Mouse (Mus musculus): ENCODE results near the gene Sema3c. TPM values are rescaled to one million over a fixed set of nuclear protein-coding genes. Genes with fewer than 3 reads are reported as not detected.
"Not testable (repeated sequence)": the region's sequence is repeated elsewhere in the genome, so short reads cannot be mapped to it uniquely, and the experiment has no call there.

The Sema3c gene
- 9.1 and 12.4 TPM in 2 replicates for polyA plus RNA-seq (2015; fragmentation: Nextera tagmentation; extraction: Ambion mirVana)

- Histone ChIP-seq H3K9ac (peak within 1 kb of the TSS; percentile 66), H3K4me2 (peak within 1 kb of the TSS; percentile 89), H3K27me3 (no peaks in the 10 kb centered on the region), H3K4me3 (peak within 1 kb of the TSS; percentile 82), H3K27ac (peak within 1 kb of the TSS; percentile 75), H3K36me3 (no peaks in the 10 kb centered on the region), H3K4me1 (replicated peaks) (no peaks in the 10 kb centered on the region; the same call in 1 of the 2 replicates), H3K9me3 (replicated peaks) (no peaks in the 10 kb centered on the region)
- no peak for ATAC-seq (replicated peaks; ENCODE audit: insufficient number of reproducible peaks, insufficient read depth, low FRiP score, low read depth)
- under 1% methylated on average over 16 of the region's 16 CpGs for WGBS
Observed at GRCm38 (mm10) chr5:17573694-17574380, at the start of gene Sema3c. Sema3c (plus strand) TSS chr5:17574281.

DNA sequence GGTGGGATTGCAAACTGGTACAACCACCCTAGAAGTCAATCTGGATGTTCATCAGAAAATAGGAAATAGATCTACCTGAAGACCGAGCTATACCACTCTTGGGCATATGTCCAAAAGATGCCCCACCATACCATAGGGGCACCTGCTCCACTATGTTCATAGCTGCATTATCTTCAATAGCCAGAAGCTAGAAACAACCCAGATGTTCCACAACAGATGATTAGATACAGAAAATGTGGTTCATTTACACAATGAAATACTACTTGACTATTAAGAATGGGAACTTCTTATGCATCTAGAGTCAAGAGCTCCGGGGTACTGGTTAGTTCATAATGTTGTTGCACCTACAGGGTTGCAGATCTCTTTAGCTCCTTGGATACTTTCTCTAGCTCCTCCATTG lies 42.9 kb upstream of the Sema3c start:
- not testable (repeated sequence) for H3K4me1 ChIP-seq (replicated peaks); H3K4me2 ChIP-seq; H3K9ac ChIP-seq; H3K4me3 ChIP-seq; H3K27ac ChIP-seq; H3K9me3 ChIP-seq (replicated peaks); ATAC-seq (replicated peaks; ENCODE audit: insufficient number of reproducible peaks, insufficient read depth, low FRiP score, low read depth); H3K36me3 ChIP-seq; H3K27me3 ChIP-seq
- WGBS, result 87% methylated on average over 2 of the region's 2 CpGs

DNA sequence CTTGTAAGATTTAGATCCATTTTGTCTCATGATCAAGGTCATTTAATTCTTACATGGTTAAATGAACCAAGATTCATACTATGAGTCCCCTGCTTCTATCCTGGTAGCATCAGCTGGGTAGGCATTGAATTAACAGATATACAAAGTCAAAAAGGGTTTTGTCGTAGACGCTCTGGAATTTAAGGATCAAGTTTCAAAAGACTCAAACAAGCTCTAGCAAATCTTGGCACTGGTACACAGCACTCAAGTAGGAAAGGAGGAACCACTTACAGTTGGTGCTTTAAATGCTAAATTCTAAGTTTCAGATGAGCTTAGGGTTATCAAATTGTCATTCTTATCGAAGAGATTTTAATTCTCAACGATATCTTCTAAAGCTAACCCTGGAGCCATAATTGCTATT lies 30.9 kb upstream of the Sema3c start:
- Histone ChIP-seq H3K4me3 (no peak overlapping the region), H3K9ac (no peak overlapping the region), H3K9me3 (replicated peaks) (no peaks in the 10 kb centered on the region), H3K27me3 (no peaks in the 10 kb centered on the region), H3K27ac (no peak overlapping the region), H3K36me3 (no peaks in the 10 kb centered on the region), H3K4me1 (replicated peaks) (no peaks in the 10 kb centered on the region; the same call in 1 of the 2 replicates), H3K4me2 (no peak overlapping the region)
- ATAC-seq (replicated peaks; ENCODE audit: insufficient number of reproducible peaks, insufficient read depth, low FRiP score, low read depth), result no peak
- 50% methylated on average over 4 of the region's 4 CpGs for WGBS

DNA sequence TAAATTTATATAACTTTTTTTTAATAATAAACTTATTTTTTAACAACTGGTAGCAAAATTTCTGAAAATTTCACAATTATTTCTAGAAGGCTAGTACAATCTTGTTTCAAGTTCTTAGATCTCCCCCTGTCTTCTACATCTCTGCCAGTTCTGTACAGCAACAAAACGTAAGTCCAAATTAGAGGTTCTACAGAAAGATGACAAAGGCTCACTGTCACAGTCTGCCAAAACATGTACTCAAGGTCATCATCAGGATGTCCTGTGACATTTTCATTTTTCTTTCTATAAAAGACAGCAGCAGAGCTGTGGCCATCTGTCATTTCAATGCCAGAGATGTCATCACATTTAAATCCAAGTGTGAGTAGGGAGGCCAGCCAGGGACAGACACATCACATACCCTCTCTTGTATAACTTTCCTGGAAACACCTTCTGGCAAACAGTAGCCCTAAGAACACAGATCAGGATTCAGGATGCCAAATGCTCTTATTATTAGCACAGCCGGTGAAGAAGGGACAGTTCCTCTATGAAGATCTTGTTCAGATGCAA lies 29.1 kb upstream of the Sema3c start:
- Histone ChIP-seq H3K4me3 (no peak overlapping the region), H3K4me1 (replicated peaks) (no peaks in the 10 kb centered on the region; the same call in 1 of the 2 replicates), H3K27me3 (no peaks in the 10 kb centered on the region), H3K9ac (no peak overlapping the region), H3K27ac (no peak overlapping the region), H3K4me2 (no peak overlapping the region), H3K9me3 (replicated peaks) (no peaks in the 10 kb centered on the region), H3K36me3 (no peaks in the 10 kb centered on the region)
- ATAC-seq (replicated peaks; ENCODE audit: insufficient number of reproducible peaks, insufficient read depth, low FRiP score, low read depth), result no peak
- WGBS, result 75% methylated on average over 2 of the region's 2 CpGs

DNA sequence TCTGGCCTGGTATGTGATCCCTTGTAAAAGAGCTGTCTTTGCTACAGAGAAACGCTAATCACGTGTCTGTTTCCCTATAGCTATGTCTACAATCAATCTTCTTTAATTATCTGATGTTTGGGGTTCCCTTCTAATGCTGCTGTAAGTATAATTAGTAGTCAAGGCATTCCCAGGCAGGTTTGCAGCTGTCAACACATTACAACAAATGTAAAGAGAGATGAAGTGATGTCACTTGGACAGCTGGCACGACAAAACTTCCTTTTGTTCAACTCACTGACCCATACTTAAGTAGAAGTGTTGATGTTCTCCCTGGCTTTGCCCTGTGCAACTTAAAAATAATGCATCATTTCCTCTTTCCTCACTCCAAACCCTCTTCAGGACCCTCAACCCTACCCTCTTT lies 22.4 kb upstream of the Sema3c start:
- no peaks in the 10 kb centered on the region for H3K36me3 ChIP-seq
- no peaks in the 10 kb centered on the region for H3K27me3 ChIP-seq
- H3K4me2 ChIP-seq, result no peak overlapping the region
- H3K4me3 ChIP-seq, result no peak overlapping the region
- no peak overlapping the region for H3K9ac ChIP-seq
- no peak overlapping the region for H3K27ac ChIP-seq
- no peaks in the 10 kb centered on the region for H3K4me1 ChIP-seq (replicated peaks)
- no peaks in the 10 kb centered on the region for H3K9me3 ChIP-seq (replicated peaks)
- ATAC-seq (replicated peaks; ENCODE audit: insufficient number of reproducible peaks, insufficient read depth, low FRiP score, low read depth), result no peak
- WGBS, result 49% methylated on average over 3 of the region's 3 CpGs

DNA sequence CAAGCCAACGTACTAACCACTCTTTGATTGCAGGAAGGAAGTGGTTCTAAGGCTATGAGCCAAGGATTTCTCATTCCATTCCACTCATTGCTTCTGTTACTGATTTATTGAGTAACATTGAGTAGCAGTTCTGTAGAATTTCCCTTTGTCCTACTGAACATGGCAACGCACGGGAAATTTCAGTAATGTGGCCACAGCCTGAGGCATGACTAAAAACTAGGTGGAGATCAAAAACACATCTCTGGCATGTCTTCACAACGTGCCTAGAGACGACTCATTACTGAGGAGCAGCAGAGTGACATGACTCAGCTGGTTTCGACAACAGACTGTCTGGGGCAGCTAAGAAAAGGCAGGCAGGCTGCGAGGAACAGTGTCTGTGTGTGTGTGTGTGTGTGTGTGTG lies 18.0 kb upstream of the Sema3c start:
- Histone ChIP-seq H3K4me1 (replicated peaks) (no peaks in the 10 kb centered on the region), H3K9ac (no peak overlapping the region), H3K9me3 (replicated peaks) (no peaks in the 10 kb centered on the region), H3K4me3 (no peak overlapping the region), H3K4me2 (no peak overlapping the region), H3K27ac (no peak overlapping the region), H3K27me3 (no peaks in the 10 kb centered on the region), H3K36me3 (no peaks in the 10 kb centered on the region)
- WGBS, result 25% methylated on average over 7 of the region's 7 CpGs
- no peak; the same call in 1 of the 2 replicates for ATAC-seq (replicated peaks; ENCODE audit: insufficient number of reproducible peaks, insufficient read depth, low FRiP score, low read depth)

- H3K27ac ChIP-seq, result no peak overlapping the region
- no peaks in the 10 kb centered on the region for H3K9me3 ChIP-seq (replicated peaks)
- no peak overlapping the region for H3K9ac ChIP-seq
- no peak overlapping the region for H3K4me2 ChIP-seq
- 80% methylated on average over 3 of the region's 3 CpGs for WGBS
- no peak overlapping the region for H3K4me3 ChIP-seq
- no peaks in the 10 kb centered on the region for H3K36me3 ChIP-seq
- H3K27me3 ChIP-seq, result no peaks in the 10 kb centered on the region
- ATAC-seq (replicated peaks; ENCODE audit: insufficient number of reproducible peaks, insufficient read depth, low FRiP score, low read depth), result no peak
- H3K4me1 ChIP-seq (replicated peaks), result no peaks in the 10 kb centered on the region
Observed at GRCm38 (mm10) chr5:17556715-17557265, 17.3 kb upstream of the Sema3c start.

GRCm38 (mm10) chr5:17571571-17571970 lies 2.5 kb upstream of the Sema3c start:
- Histone ChIP-seq H3K27me3 (no peaks in the 10 kb centered on the region), H3K4me3 (no peak overlapping the region), H3K4me2 (no peak overlapping the region), H3K4me1 (replicated peaks) (no peaks in the 10 kb centered on the region; the same call in 1 of the 2 replicates), H3K9ac (no peak overlapping the region), H3K36me3 (no peaks in the 10 kb centered on the region), H3K9me3 (replicated peaks) (no peaks in the 10 kb centered on the region), H3K27ac (no peak overlapping the region)
- 72% methylated on average over 6 of the region's 6 CpGs for WGBS
- no peak for ATAC-seq (replicated peaks; ENCODE audit: insufficient number of reproducible peaks, insufficient read depth, low FRiP score, low read depth)

DNA sequence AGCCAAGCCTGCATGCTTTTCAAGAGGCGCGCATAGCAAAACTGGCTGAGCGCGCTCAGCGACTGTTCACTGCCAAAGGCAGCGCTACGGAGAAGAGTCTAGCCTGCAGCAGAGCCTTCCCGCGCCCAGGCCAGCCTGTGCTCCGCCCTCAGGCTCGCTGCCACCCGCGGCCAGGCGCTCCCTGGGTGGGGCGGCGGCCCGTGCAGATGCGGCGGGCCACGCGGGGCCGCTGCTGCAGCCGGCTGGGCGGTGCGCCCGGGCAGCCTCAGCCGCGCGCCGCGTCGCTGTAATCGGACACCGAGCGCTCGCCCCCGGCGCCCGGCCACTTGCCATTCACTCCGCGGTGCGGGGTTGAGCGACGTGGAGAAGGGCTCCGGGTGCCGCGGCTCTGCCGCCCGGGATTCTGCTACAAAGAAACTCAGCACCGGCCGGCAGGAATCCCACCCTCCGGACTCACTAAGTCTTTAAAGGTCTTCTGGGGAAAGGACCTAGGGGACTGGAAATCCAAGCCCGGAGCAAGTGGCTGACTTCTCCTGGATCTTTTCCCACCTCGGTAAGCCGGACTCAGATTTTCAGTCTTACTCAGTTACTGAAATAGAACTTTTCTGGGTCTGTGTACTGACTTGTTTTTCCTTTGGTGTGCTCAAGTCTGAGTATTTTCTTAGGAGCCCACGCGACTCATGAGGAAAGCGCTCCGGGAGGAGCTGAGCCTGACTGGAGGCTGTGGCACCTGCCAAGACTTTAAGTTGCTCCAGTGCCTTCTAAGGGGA lies 517 bp downstream of the Sema3c start:
- no peaks in the 10 kb centered on the region for H3K27me3 ChIP-seq
- H3K4me3 ChIP-seq, result peak overlapping the region; percentile 82
- under 1% methylated on average over 59 of the region's 59 CpGs for WGBS
- H3K27ac ChIP-seq, result peak overlapping the region; percentile 75
- H3K9ac ChIP-seq, result peak overlapping the region; percentile 66
- H3K36me3 ChIP-seq, result no peaks in the 10 kb centered on the region
- H3K4me1 ChIP-seq (replicated peaks), result no peaks in the 10 kb centered on the region; the same call in 1 of the 2 replicates
- peak; percentile 94 for ATAC-seq (replicated peaks; ENCODE audit: insufficient number of reproducible peaks, insufficient read depth, low FRiP score, low read depth)
- no peaks in the 10 kb centered on the region for H3K9me3 ChIP-seq (replicated peaks)
- peak overlapping the region; percentile 89 for H3K4me2 ChIP-seq

DNA sequence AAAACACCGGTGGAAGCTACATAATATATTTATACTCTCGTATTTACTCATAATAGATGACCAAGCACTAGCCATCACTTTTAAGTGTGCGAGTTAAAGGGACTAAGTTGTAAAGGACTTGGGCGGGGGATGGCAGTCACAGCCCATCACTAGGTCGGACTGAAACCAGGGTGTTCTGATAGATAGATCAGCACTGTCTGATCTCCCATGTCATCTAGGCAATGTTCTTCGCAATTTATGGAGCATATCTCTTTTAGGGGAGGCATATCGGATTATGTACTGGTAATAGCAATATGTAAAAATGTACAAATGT lies 1.1 kb downstream of the Sema3c start:
- Histone ChIP-seq H3K9me3 (replicated peaks) (no peaks in the 10 kb centered on the region), H3K4me1 (replicated peaks) (no peaks in the 10 kb centered on the region; the same call in 1 of the 2 replicates), H3K9ac (peak overlapping the region; percentile 66), H3K27me3 (no peaks in the 10 kb centered on the region), H3K4me2 (peak overlapping the region; percentile 89), H3K36me3 (no peaks in the 10 kb centered on the region), H3K27ac (0 out of 2 replicates have a peak overlapping the region, but pooled peaks have one; percentile 75), H3K4me3 (peak overlapping the region; percentile 82)
- ATAC-seq (replicated peaks; ENCODE audit: insufficient number of reproducible peaks, insufficient read depth, low FRiP score, low read depth), result no peak
- 21% methylated on average over 7 of the region's 7 CpGs for WGBS

DNA sequence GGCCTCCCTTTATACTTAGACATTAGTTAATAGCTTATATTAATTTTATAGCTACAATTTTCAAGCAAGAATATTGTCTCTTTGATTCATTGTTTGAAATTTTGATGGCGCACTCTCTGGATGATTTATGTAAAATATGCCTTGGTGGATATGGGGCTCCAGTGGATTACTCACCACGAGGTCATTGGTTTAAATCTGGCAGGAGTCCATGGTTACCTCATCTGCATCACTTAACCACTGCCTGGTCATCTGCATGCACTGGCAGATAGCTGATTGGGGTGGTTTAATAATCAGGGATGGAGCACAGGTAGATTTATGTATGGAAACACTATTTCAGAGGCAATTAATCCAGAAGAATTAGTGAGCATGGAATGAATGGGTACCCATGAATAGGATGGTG lies 2.0 kb downstream of the Sema3c start:
- Histone ChIP-seq H3K9me3 (replicated peaks) (no peaks in the 10 kb centered on the region), H3K9ac (no peak overlapping the region), H3K4me1 (replicated peaks) (no peaks in the 10 kb centered on the region; the same call in 1 of the 2 replicates), H3K4me2 (no peak overlapping the region; the same call in 1 of the 2 replicates), H3K27me3 (no peaks in the 10 kb centered on the region), H3K4me3 (no peak overlapping the region), H3K36me3 (no peaks in the 10 kb centered on the region), H3K27ac (no peak overlapping the region)
- ATAC-seq (replicated peaks; ENCODE audit: insufficient number of reproducible peaks, insufficient read depth, low FRiP score, low read depth), result no peak
- 43% methylated on average over 2 of the region's 2 CpGs for WGBS
